Mouse (Mus musculus): ENCODE measurements at regions not wholly inside any gene's neighbourhood (a gene's known extent, or its start where the extent isn't known, plus 50 kb on each side); places are given as distances from the start of the nearest gene placed in this dataset.

GRCm38 (mm10) chr9:84844021-84844420 lies 468.6 kb upstream of the Gm11114 start:
- DNase-seq: no peak
- no peak overlapping the region for H3K27ac ChIP-seq (ENCODE audit: low read depth)

GRCm38 (mm10) chr9:84861600-84861999 lies 451.0 kb upstream of the Gm11114 start:
- no peak overlapping the region for H3K4me2 ChIP-seq

More at GRCm38 (mm10) chr9:84844021-84844420, 468.6 kb upstream of the Gm11114 start:
- ATAC-seq (ENCODE audit: insufficient read depth): no peak
- Histone ChIP-seq H3K4me3 (ENCODE audit: low read depth, low read length) (no peak overlapping the region), H3K36me3 (ENCODE audit: insufficient read depth) (no peaks in the 10 kb centered on the region), H3K9me3 (ENCODE audit: low read depth, low read length) (no peaks in the 10 kb centered on the region), H3K4me1 (ENCODE audit: insufficient read depth) (no peaks in the 10 kb centered on the region), H3K9ac (no peak overlapping the region), H3K4me2 (no peak overlapping the region), H3K27me3 (ENCODE audit: insufficient read depth, low read length) (no peaks in the 10 kb centered on the region)
- no peak for TF ChIP-seq CTCF (IDR thresholded peaks at IDR 0.05; ENCODE audit: low read depth)

GRCm38 (mm10) chr9:84863431-84863830 lies 449.1 kb upstream of the Gm11114 start:
- H3K27me3 ChIP-seq (ENCODE audit: insufficient read depth, low read length): no peaks in the 10 kb centered on the region
- TF ChIP-seq CTCF (IDR thresholded peaks at IDR 0.05; ENCODE audit: low read depth): no peak
- H3K9me3 ChIP-seq (ENCODE audit: low read depth, low read length): no peaks in the 10 kb centered on the region
- no peak overlapping the region for H3K9ac ChIP-seq
- WGBS: 82% methylated on average over 5 of the region's 5 CpGs
- ATAC-seq (ENCODE audit: insufficient read depth): no peak
- H3K4me2 ChIP-seq: no peak overlapping the region
- H3K4me3 ChIP-seq (ENCODE audit: low read depth, low read length): no peak overlapping the region
- no peak overlapping the region for H3K27ac ChIP-seq (ENCODE audit: low read depth)
- H3K36me3 ChIP-seq (ENCODE audit: insufficient read depth): no peaks in the 10 kb centered on the region
- no peak for DNase-seq
- H3K4me1 ChIP-seq (ENCODE audit: insufficient read depth): no peaks in the 10 kb centered on the region

More at GRCm38 (mm10) chr9:84861600-84861999, 451.0 kb upstream of the Gm11114 start:
- H3K27me3 ChIP-seq (ENCODE audit: insufficient read depth, low read length): no peaks in the 10 kb centered on the region
- no peak overlapping the region for H3K4me3 ChIP-seq (ENCODE audit: low read depth, low read length)
- H3K9ac ChIP-seq: no peak overlapping the region
- H3K9me3 ChIP-seq (ENCODE audit: low read depth, low read length): no peaks in the 10 kb centered on the region
- peak; percentile 44 for DNase-seq
- no peak for TF ChIP-seq CTCF (IDR thresholded peaks at IDR 0.05; ENCODE audit: low read depth)
- H3K4me1 ChIP-seq (ENCODE audit: insufficient read depth): no peaks in the 10 kb centered on the region
- H3K27ac ChIP-seq (ENCODE audit: low read depth): no peak overlapping the region
- WGBS: 42% methylated on average over 6 of the region's 6 CpGs
- ATAC-seq (ENCODE audit: insufficient read depth): peak; percentile 70; the same call in 1 of the 2 replicates
- no peaks in the 10 kb centered on the region for H3K36me3 ChIP-seq (ENCODE audit: insufficient read depth)

DNA sequence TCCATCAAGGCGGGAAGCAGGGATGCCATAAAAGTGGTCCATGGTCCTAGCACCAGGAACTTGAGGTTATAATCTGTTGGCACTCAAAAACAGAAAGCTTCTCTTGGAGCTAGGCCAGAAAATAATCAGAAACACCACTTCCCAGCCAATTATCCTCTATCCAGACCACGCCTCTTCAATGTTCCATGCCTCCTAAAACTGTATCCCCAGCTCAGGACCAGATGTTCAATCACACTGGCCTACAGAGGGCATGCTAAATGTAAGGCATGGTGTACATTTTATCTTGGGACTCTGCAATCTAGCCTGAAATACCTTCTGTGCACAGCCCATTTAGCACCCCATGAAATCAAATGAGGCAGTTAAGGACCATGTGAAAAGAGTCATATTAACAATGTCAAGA lies 418.4 kb upstream of the Gm11114 start:
- no peak for TF ChIP-seq CTCF (IDR thresholded peaks at IDR 0.05; ENCODE audit: low read depth)
- Histone ChIP-seq H3K27me3 (ENCODE audit: insufficient read depth, low read length) (no peaks in the 10 kb centered on the region), H3K4me1 (ENCODE audit: insufficient read depth) (no peaks in the 10 kb centered on the region), H3K4me3 (ENCODE audit: low read depth, low read length) (no peak overlapping the region), H3K4me2 (no peak overlapping the region), H3K36me3 (ENCODE audit: insufficient read depth) (no peaks in the 10 kb centered on the region), H3K9ac (no peak overlapping the region), H3K9me3 (ENCODE audit: low read depth, low read length) (no peaks in the 10 kb centered on the region), H3K27ac (ENCODE audit: low read depth) (no peak overlapping the region)
- DNase-seq (no peak), ATAC-seq (ENCODE audit: insufficient read depth) (no peak)
- WGBS: 56% methylated on average over 2 of the region's 2 CpGs

DNA sequence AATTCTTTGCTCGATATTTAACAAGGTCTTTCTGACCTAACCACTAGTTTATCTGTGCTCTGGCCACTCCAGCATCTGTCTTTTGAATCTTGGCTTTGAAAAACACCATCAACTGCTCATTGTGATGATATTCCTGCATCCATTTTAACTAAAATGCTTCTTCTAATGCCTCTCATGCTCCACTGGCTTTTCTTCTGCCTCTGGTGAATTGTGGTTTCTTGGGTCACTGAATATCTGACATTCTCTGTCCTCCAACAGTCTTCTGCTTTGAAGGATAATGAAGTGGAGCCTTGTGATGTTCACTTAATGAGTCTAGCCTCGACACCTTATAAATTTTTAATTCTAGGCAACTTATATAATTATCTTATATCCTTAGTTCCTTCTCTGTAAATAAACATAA lies 416.5 kb upstream of the Gm11114 start:
- ATAC-seq (ENCODE audit: insufficient read depth) (no peak), DNase-seq (no peak)
- no peaks in the 10 kb centered on the region for H3K36me3 ChIP-seq (ENCODE audit: insufficient read depth)

DNA sequence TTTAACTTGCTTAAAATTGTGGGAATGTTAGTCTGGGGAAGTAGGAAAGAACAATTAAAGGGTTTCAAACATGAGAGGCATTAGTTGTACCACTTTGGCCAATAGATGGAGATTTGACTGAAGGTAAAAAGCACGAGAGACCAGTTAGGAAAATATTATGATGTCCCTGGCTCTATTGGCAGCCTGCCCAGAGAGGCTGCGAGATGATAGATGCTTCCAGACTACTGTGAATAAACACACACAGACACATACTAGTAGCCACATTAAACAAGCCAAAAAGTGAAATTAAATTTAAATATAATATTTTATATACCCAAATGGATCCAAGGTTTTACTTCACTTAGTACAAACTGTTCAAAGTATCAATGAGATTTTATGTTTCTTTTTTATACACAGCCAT lies 411.9 kb upstream of the Gm11114 start:
- no peak for TF ChIP-seq CTCF (IDR thresholded peaks at IDR 0.05; ENCODE audit: low read depth)
- ATAC-seq (ENCODE audit: insufficient read depth): peak; percentile 60; the same call in 1 of the 2 replicates
- Histone ChIP-seq H3K9me3 (ENCODE audit: low read depth, low read length) (no peaks in the 10 kb centered on the region), H3K4me3 (ENCODE audit: low read depth, low read length) (no peak overlapping the region), H3K4me1 (ENCODE audit: insufficient read depth) (no peaks in the 10 kb centered on the region), H3K9ac (no peak overlapping the region), H3K36me3 (ENCODE audit: insufficient read depth) (no peaks in the 10 kb centered on the region), H3K27ac (ENCODE audit: low read depth) (no peak overlapping the region), H3K4me2 (no peak overlapping the region), H3K27me3 (ENCODE audit: insufficient read depth, low read length) (no peaks in the 10 kb centered on the region)
- WGBS: 15% methylated on average over 2 of the region's 2 CpGs
- peak; percentile 85 for DNase-seq

More for the DNA sequence above, 416.5 kb upstream of the Gm11114 start:
- no peak for TF ChIP-seq CTCF (IDR thresholded peaks at IDR 0.05; ENCODE audit: low read depth)
- Histone ChIP-seq H3K9me3 (ENCODE audit: low read depth, low read length) (no peaks in the 10 kb centered on the region), H3K27ac (ENCODE audit: low read depth) (no peak overlapping the region), H3K9ac (no peak overlapping the region), H3K27me3 (ENCODE audit: insufficient read depth, low read length) (no peaks in the 10 kb centered on the region), H3K4me1 (ENCODE audit: insufficient read depth) (no peaks in the 10 kb centered on the region), H3K4me3 (ENCODE audit: low read depth, low read length) (no peak overlapping the region), H3K4me2 (no peak overlapping the region)
- WGBS: 58% methylated on average over 2 of the region's 2 CpGs

GRCm38 (mm10) chr9:84906244-84906643 lies 406.3 kb upstream of the Gm11114 start:
- no peaks in the 10 kb centered on the region for H3K9me3 ChIP-seq (ENCODE audit: low read depth, low read length)
- ATAC-seq (ENCODE audit: insufficient read depth) (no peak), DNase-seq (no peak)
- no peak overlapping the region for H3K27ac ChIP-seq (ENCODE audit: low read depth)
- no peak overlapping the region for H3K4me3 ChIP-seq (ENCODE audit: low read depth, low read length)
- H3K4me2 ChIP-seq: no peak overlapping the region
- no peak overlapping the region for H3K9ac ChIP-seq
- 69% methylated on average over 3 of the region's 3 CpGs for WGBS
- no peaks in the 10 kb centered on the region for H3K27me3 ChIP-seq (ENCODE audit: insufficient read depth, low read length)
- no peaks in the 10 kb centered on the region for H3K4me1 ChIP-seq (ENCODE audit: insufficient read depth)
- TF ChIP-seq CTCF (IDR thresholded peaks at IDR 0.05; ENCODE audit: low read depth): no peak
- H3K36me3 ChIP-seq (ENCODE audit: insufficient read depth): no peaks in the 10 kb centered on the region

DNA sequence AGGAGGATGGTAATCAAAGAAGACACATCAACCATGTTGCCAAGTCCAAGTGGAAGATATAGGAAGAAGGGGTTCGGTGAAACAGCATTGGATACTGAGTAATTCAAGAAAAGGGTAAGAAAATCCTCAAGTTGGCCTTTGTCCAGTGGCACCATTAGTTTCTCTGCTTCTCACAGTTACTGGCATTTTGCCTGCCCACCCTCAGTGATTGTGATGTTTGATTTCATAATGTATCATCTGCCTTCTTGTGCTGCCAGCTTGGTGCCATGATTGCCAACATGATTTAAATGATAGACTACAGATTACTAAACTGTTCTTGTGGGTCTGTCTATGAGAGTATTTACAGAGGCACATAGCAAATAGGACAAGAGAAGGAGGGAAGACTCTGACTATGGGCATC lies 399.3 kb upstream of the Gm11114 start:
- Histone ChIP-seq H3K27me3 (ENCODE audit: insufficient read depth, low read length) (no peaks in the 10 kb centered on the region), H3K4me2 (no peak overlapping the region), H3K36me3 (ENCODE audit: insufficient read depth) (no peaks in the 10 kb centered on the region), H3K27ac (ENCODE audit: low read depth) (no peak overlapping the region), H3K9me3 (ENCODE audit: low read depth, low read length) (no peaks in the 10 kb centered on the region), H3K4me3 (ENCODE audit: low read depth, low read length) (no peak overlapping the region), H3K4me1 (ENCODE audit: insufficient read depth) (no peaks in the 10 kb centered on the region), H3K9ac (no peak overlapping the region)
- 76% methylated on average over 1 of the region's 1 CpGs for WGBS
- no peak for TF ChIP-seq CTCF (IDR thresholded peaks at IDR 0.05; ENCODE audit: low read depth)
- peak; percentile 17 for DNase-seq
- no peak for ATAC-seq (ENCODE audit: insufficient read depth)

Data from lung, embryonic 14.5 days (tissue).